Mouse (Mus musculus) liver, embryonic 16.5 days (tissue): ENCODE measurements at regions not wholly inside any gene's neighbourhood (a gene's known extent, or its start where the extent isn't known, plus 50 kb on each side); places are given as distances from the start of the nearest gene placed in this dataset.
"Not testable (repeated sequence)": the region's sequence is repeated elsewhere in the genome, so short reads cannot be mapped to it uniquely, and the experiment has no call there.

Experiments used
- ATAC-seq: fragments of 200-750 bp; cut with Nextera tagmentation; 2 replicates; pipeline ENCODE4 v1.8.0; 2017; ENCODE audit warnings: low read depth, mild to moderate bottlenecking, moderate number of reproducible peaks, moderate library complexity
- H3K27ac ChIP-seq: fragments of 300-500 bp; sonication (generic); 2 replicates; pipeline ENCODE4 v1.5.1; 2014; ENCODE audit warnings: mild to moderate bottlenecking, low read length
- H3K27me3 ChIP-seq: fragments of 300-500 bp; sonication (generic); 2 replicates; pipeline ENCODE4 v1.6.1; 2014; ENCODE audit warnings: low read depth, low read length, mixed read lengths; ENCODE audit not compliant: control insufficient read depth, insufficient read depth
- H3K36me3 ChIP-seq: fragments of 300-500 bp; sonication (generic); 2 replicates; pipeline ENCODE4 v1.6.1; 2014; ENCODE audit warnings: mild to moderate bottlenecking; ENCODE audit not compliant: control insufficient read depth, insufficient read depth
- H3K4me1 ChIP-seq: fragments of 300-500 bp; sonication (generic); 2 replicates; pipeline ENCODE4 v1.6.1; 2014; ENCODE audit warnings: low read depth, low read length, mixed read lengths; ENCODE audit not compliant: control insufficient read depth
- H3K4me2 ChIP-seq: fragments of 300-500 bp; sonication (generic); 2 replicates; pipeline ENCODE4 v1.6.1; 2014; ENCODE audit warnings: low read depth, low read length, mixed read lengths
- H3K4me3 ChIP-seq: fragments of 300-500 bp; sonication (generic); 2 replicates; pipeline ENCODE4 v1.5.1; 2014; ENCODE audit warnings: low read depth, mild to moderate bottlenecking, low read length
- H3K9ac ChIP-seq: fragments of 300-500 bp; sonication (generic); 2 replicates; pipeline ENCODE4 v1.6.1; 2014; ENCODE audit warnings: low read depth, low read length
- H3K9me3 ChIP-seq: fragments of 300-500 bp; sonication (generic); replicated peaks from 2 replicates; pipeline ENCODE4 v1.6.1; 2016; ENCODE audit warnings: low read length; ENCODE audit not compliant: control insufficient read depth
- WGBS: fragments of 180-500 bp; shearing (Covaris S2); extraction: QIAGEN DNeasy Blood & Tissue Kit; methylation state at CpG from one replicate; pipeline ENCODE4 v1.1.7; 2014; ENCODE audit not compliant: insufficient replicate concordance; 5-methylcytosine and 5-hydroxymethylcytosine counted together

DNA sequence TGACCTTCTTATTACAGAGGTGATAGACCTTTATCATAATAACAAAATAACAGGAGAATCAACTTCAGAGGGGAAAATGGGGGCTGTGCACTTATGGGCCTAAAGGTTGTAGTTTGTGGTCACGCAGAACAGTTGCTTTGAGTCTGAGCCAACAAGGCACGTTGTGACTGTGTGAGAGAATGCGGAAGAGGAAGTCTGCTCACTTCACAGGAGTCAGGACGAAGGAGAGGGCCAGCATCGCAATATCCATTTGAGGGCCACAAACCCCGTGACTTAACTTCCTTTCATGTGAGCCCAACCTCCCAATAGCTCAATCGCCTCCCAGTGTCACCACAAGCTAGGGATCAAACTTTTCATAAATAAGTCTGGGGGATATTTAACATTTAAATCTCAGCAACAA lies 246.6 kb upstream of the Jarid2 start:
- no peaks in the 10 kb centered on the region for H3K27me3 ChIP-seq
- no peak overlapping the region for H3K4me2 ChIP-seq
- no peaks in the 10 kb centered on the region for H3K4me1 ChIP-seq
- H3K36me3 ChIP-seq, result no peaks in the 10 kb centered on the region
- WGBS, result 24% methylated on average over 7 of the region's 7 CpGs
- ATAC-seq, result no peak
- H3K27ac ChIP-seq, result no peak overlapping the region
- no peak overlapping the region for H3K4me3 ChIP-seq
- H3K9ac ChIP-seq, result no peak overlapping the region
- no peaks in the 10 kb centered on the region for H3K9me3 ChIP-seq

DNA sequence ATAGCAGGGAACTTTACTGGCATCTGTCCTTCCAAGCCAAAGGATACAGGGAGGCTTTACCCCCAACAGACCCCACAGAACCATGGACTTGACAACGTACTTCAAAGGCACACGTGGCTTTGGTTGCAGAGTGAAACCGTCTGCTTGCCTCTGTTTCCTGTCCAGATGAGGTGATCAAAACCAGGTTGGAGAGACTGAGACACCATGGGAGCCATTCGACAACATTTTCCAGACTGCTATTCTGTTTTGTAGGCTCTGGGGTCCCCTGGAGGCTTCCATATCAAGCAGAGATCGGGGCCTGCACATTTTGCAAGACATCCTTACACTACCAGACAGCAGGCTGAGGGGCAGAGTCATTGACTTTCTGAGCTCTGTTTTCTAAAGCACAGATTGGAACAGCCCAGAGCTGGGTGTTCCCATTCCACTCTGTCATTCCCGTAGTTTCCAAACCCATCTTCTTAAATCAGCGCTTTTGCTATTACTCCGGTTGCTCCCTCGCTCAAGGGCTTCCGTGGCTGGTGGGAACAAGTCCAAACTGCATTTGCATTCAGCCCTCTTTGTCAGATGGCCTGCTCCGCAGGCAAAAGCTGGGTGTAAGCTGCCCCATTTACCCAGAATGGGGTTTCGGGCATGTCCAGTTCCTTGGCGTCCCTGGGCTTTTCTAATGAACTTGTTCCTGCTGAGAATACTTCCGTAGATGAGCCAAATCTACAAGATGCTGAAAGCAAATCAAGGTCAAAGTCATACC lies 244.5 kb upstream of the Jarid2 start:
- ATAC-seq, result no peak
- no peak overlapping the region for H3K9ac ChIP-seq

DNA sequence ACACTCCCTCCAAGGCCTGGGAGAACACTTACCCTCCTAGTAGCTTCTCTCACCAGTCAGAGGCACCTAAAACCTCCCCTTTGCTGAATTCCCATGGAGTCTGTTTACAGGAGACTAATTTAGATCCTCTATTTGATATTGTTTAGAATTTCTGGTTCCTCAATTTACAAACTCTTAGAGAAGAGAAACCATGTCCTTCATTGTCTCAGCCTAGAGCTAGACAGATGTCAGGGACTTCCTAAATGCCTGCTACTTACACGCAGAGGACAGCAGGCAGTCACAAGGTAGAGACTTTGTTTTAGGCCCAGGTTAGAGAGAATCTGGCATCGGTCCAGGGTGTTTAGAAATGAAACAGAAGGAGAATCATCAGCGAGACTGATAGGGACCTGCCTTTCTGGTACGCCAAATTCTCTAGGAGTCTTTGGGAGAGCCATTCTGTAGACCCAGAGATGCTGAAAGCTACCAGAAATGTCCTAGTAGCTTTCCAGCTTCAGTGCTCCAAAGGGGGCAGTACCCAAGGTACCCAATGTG lies 238.3 kb upstream of the Jarid2 start:
- ATAC-seq, result no peak
- H3K9ac ChIP-seq, result no peak overlapping the region
- H3K4me1 ChIP-seq, result no peaks in the 10 kb centered on the region
- H3K4me3 ChIP-seq, result no peak overlapping the region
- no peak overlapping the region for H3K4me2 ChIP-seq
- no peaks in the 10 kb centered on the region for H3K36me3 ChIP-seq
- H3K27ac ChIP-seq, result no peak overlapping the region
- H3K27me3 ChIP-seq, result no peaks in the 10 kb centered on the region
- WGBS, result 53% methylated on average over 4 of the region's 4 CpGs
- no peaks in the 10 kb centered on the region for H3K9me3 ChIP-seq

More for the DNA sequence above, 244.5 kb upstream of the Jarid2 start:
- H3K9me3 ChIP-seq, result no peaks in the 10 kb centered on the region
- 0 out of 2 replicates have a peak overlapping the region, but pooled peaks have one; percentile 6 for H3K4me2 ChIP-seq
- H3K27ac ChIP-seq, result no peak overlapping the region
- no peak overlapping the region for H3K4me3 ChIP-seq
- WGBS, result 56% methylated on average over 14 of the region's 14 CpGs
- H3K36me3 ChIP-seq, result no peaks in the 10 kb centered on the region
- no peaks in the 10 kb centered on the region for H3K4me1 ChIP-seq
- no peaks in the 10 kb centered on the region for H3K27me3 ChIP-seq

DNA sequence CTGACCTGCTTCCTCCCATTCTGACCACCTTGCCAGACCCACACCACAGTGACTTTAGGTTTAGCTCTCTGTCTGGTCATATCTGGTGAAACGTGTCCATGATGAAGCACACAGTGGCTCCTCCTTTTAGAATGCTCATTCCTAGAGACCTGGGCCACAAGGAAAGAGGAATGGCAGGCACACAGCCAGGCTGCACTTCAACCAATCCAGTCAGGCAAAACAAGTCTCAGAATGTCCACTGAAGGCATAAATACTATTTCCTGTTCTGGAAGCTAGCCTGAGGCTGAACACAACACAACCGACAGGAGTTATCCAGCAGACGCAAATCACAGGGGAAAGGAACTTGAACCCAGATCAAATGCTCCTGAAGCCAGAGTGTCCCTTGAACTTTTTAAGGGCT lies 235.4 kb upstream of the Jarid2 start:
- H3K4me3 ChIP-seq, result no peak overlapping the region
- H3K9ac ChIP-seq, result no peak overlapping the region
- no peak overlapping the region for H3K27ac ChIP-seq
- WGBS, result 63% methylated on average over 3 of the region's 3 CpGs
- H3K36me3 ChIP-seq, result no peaks in the 10 kb centered on the region
- H3K27me3 ChIP-seq, result no peaks in the 10 kb centered on the region
- no peaks in the 10 kb centered on the region for H3K4me1 ChIP-seq
- no peaks in the 10 kb centered on the region for H3K9me3 ChIP-seq
- ATAC-seq, result no peak
- no peak overlapping the region for H3K4me2 ChIP-seq

DNA sequence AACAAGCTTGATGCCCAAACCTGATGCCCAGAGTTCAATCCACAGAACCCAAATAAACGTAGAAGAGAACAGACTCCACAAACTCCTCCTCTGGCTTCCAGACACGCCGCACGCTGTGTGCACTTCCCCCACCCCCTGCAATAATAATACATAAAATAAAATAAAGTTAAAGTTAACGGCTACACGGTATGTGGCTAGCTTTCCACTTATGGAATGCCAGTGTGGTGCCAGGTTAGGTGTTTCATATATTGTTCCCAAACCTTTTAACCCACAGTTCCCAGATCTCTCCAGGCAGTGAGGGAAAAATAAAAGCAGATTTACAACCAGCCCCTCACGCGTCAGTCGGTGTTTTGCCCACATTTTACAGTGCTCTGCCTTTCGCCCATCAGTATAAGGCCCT lies 233.8 kb upstream of the Jarid2 start:
- no peak overlapping the region for H3K9ac ChIP-seq
- H3K27ac ChIP-seq, result no peak overlapping the region
- no peaks in the 10 kb centered on the region for H3K36me3 ChIP-seq
- no peak overlapping the region for H3K4me3 ChIP-seq
- H3K4me2 ChIP-seq, result no peak overlapping the region
- no peaks in the 10 kb centered on the region for H3K4me1 ChIP-seq
- H3K9me3 ChIP-seq, result no peaks in the 10 kb centered on the region
- no peak for ATAC-seq
- H3K27me3 ChIP-seq, result no peaks in the 10 kb centered on the region
- 70% methylated on average over 10 of the region's 10 CpGs for WGBS

DNA sequence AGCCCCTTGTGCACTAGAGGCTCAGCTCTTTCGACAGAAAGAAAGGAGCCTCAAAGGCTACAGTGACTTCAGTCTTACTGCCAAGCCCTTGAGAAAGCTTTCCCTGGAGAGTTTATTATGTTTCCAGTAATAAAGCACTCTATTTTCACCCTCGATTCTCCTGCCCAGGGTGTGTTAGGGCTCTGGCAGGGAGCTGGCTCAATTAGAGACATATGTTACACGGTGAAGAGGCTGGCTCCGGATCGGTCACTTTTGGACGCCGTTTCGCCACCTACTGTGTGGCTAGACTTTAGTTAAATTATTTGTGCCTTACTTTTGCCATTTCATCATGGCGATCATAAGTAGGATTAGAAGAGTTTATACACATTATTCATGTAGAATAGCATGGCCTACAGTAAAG lies 232.7 kb upstream of the Jarid2 start:
- H3K4me2 ChIP-seq, result no peak overlapping the region
- H3K27ac ChIP-seq, result no peak overlapping the region
- no peaks in the 10 kb centered on the region for H3K9me3 ChIP-seq
- no peaks in the 10 kb centered on the region for H3K27me3 ChIP-seq
- H3K36me3 ChIP-seq, result no peaks in the 10 kb centered on the region
- WGBS, result 77% methylated on average over 9 of the region's 9 CpGs
- no peak for ATAC-seq
- no peak overlapping the region for H3K4me3 ChIP-seq
- no peaks in the 10 kb centered on the region for H3K4me1 ChIP-seq
- no peak overlapping the region for H3K9ac ChIP-seq

DNA sequence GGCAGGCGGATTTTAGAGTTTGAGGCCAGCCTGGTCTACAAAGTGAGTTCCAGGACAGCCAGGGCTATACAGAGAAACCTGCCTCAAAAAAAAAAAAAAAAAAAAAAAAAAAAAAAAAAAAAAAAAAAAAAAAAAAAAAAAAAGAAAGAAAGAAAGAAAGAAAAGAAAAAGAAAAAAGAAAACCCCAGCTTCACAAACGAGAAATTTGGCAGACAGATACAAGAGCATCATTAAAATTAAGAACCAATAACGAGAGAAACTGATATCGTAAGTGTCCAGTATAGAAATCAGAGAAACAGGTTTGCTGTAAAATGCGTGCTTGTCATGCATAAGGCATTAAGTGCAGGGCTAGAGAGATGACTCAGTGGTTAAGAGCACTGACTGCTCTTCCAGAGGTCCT lies 228.4 kb upstream of the Jarid2 start:
- H3K36me3 ChIP-seq, H3K27ac ChIP-seq, H3K27me3 ChIP-seq, H3K4me3 ChIP-seq, ATAC-seq, H3K9ac ChIP-seq, H3K4me1 ChIP-seq, H3K4me2 ChIP-seq, H3K9me3 ChIP-seq: not testable (repeated sequence)
- WGBS, result 64% methylated on average over 5 of the region's 5 CpGs

DNA sequence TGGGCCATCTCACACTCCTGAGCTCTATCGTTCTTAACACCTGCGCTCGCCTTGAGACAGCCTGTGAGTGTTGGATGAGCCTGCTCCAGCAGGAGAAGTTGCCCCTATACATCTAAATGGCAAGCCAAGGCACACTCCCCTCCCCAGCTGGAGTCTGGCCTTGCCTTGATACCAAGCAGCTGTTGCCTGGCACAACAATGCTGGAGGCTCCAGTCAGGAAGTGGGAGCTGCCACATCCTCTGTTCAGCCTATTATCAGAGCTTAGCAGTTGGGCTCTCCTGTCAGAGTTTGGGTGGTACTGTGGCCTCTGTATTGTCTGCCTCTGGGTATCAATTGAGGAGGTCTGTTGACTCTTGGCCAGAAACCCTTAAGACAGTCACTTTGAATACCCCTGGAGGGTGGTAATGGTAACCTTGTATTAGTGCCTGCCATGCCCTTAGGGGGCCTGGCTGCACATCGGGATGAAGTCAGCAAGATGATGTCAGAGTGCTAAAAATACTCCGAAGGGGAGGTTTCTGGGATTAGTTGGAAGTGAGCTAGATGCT lies 227.4 kb upstream of the Jarid2 start:
- no peak overlapping the region for H3K27ac ChIP-seq
- no peak overlapping the region for H3K9ac ChIP-seq
- no peaks in the 10 kb centered on the region for H3K9me3 ChIP-seq
- H3K36me3 ChIP-seq, result no peaks in the 10 kb centered on the region
- no peak overlapping the region for H3K4me3 ChIP-seq
- H3K27me3 ChIP-seq, result no peaks in the 10 kb centered on the region
- WGBS, result 9% methylated on average over 5 of the region's 5 CpGs
- H3K4me1 ChIP-seq, result peaks cover 4% of the 10 kb centered on the region; the same call in 1 of the 2 replicates
- no peak overlapping the region for H3K4me2 ChIP-seq
- peak; percentile 32 for ATAC-seq

DNA sequence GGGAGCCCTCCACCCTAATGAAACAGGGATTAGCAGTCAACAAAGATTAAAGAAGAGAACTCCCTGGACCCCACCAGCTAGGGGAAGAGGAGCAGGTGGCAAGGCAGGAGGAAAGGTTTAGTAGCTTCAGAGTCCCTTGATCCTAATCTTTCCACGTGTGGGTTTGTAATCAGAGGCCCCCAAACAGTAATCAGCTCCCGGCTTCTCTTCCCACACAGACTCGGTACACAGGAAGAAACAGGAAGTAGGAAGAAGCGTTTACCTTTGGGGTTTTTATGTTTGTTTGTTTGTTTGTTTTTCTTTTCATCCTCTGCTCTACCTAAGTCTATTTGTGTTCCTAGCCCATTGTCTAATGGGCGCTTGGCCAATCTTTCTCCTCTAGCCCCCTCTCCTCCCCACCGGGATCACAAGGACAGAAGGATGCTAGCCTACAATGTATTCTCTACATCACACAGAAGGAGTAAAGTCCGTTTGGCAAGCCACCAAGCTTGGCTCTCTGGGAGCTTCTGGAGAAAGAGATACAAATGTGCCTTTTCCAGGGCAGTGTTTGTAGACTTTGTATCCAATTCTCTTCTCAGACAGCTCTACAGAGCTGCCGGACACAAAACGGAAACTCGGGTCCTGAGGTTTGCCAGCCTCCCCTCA lies 226.5 kb upstream of the Jarid2 start:
- H3K27ac ChIP-seq, result no peak overlapping the region
- no peak for ATAC-seq

More for the DNA sequence above, 226.5 kb upstream of the Jarid2 start:
- WGBS, result 31% methylated on average over 10 of the region's 10 CpGs
- H3K36me3 ChIP-seq, result no peaks in the 10 kb centered on the region
- no peak overlapping the region for H3K4me3 ChIP-seq
- H3K27me3 ChIP-seq, result no peaks in the 10 kb centered on the region
- H3K4me2 ChIP-seq, result no peak overlapping the region
- peaks cover 4% of the 10 kb centered on the region; the same call in 1 of the 2 replicates for H3K4me1 ChIP-seq
- H3K9me3 ChIP-seq, result no peaks in the 10 kb centered on the region
- H3K9ac ChIP-seq, result no peak overlapping the region
